Mouse (Mus musculus) R1 (cell line): ENCODE measurements at regions not wholly inside any gene's neighbourhood (a gene's known extent, or its start where the extent isn't known, plus 50 kb on each side); places are given as distances from the start of the nearest gene placed in this dataset.

ENCODE experiments used
- DNase-seq: peaks from one replicate; pipeline ENCODE4 v3.0.0-alpha.2; 2018; ENCODE audit warnings: low read depth, low spot score

DNA sequence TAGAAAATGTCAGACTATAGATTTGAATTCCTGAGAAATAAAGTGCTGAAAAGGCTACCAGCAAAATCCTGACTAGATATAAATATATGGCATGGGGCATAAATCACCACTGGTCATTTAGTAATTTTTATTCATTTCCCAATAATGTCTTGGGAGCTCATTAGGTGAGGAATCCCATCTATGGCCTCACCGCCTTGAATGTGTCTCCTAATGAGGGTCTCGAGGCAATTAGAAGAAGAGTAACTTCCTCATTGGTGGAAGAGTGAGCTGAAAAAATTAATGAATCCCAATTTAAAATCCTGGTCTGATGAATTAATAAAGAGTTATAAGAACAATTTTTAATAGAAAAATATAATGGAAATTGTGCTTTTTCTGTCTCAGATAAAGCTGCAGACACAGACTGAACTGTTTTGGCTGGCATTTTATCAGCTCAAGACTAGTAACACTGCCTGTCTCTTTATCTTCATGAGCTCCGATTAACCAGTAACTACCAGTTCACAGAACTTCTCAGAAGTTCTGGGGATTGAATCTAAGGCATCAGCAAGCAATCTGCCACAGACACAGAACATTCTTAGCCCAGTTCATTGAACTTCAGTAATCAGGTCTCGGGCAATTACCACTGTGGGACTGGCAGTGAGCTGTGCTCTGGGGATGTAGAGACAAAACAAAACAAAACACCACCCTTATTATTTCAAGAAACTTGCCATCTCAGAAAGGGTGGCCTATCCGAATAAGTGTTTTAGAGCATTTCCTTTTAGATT, 170.7 kb downstream of the Plpp3 start:
- no peak for DNase-seq

DNA sequence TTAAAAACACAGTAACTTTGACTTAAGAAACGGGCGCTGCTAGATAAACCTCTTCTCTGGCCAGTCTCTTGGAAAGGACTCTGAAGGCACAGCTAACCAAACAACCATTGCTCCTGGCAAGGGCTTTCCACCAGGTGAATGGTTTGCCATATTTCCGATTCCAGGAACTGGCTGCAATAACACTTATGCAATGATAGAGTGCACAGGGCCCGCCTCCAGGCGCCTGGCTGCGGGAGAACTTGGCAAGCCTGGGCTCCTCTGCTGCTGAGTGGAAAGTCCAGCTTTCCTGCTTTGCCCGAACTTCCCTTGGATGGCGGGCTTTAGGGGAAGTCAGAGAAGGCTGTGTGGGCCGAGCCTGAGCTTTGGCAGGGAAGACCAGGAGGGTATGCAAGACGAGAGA, 171.6 kb downstream of the Plpp3 start:
- no peak for DNase-seq

DNA sequence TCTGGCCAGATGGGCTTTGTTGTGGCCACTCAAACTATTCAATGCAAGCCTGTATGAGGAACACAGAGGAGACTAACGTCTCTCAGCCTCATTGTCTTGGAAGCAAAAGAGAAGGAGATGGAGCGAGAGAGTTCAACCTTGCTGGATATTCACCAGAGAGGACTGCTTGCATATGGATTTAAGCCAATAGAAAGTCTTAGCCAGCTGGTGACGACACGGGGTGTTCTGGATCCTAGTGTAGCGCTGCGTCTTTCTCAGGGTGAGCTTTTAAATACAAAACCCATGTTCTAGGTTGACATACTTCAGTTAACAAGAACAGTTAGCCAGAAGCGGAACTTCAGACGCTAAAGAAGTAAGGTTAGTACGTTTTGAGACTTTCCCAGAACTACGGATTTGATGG, 174.9 kb downstream of the Plpp3 start:
- DNase-seq = no peak

DNA sequence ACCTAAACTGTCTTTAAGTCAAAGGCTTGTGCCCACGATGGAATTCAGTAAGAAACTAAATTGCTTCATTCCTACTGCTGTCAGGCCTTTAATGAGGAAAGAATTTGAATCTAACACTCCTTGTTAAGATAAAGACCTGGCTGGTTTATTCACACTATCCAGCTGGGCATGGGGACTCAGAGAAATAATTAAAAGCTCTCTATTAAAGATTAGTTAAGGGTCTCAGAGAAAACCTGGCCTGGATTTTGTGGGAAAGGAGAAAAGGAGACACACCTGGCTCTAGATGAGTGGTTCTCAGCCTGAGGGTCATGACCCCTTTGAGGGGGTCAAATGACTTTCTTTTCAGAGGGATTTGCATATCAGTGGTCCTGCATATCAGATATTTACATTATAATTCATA, 178.7 kb downstream of the Plpp3 start:
- no peak for DNase-seq

DNA sequence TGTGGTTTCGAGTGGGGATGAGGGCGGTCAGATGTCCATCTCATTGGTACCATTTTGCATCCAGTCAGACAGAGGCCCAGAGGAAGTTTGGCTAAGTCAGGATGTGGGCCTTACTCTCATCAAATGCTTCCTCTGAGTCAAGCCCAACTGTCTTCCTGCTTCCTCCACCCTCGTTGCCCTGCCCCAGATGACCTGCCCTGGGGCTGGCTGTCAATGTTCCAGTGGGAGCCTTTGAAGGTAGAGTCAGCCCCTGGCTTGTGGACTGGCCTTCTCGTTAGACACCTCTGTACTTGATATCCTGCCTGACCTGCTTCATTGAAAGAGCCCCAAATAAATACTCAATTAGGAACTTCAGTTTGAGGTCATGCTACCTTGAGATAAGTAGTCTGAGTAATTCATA, 179.4 kb downstream of the Plpp3 start:
- DNase-seq = no peak

DNA sequence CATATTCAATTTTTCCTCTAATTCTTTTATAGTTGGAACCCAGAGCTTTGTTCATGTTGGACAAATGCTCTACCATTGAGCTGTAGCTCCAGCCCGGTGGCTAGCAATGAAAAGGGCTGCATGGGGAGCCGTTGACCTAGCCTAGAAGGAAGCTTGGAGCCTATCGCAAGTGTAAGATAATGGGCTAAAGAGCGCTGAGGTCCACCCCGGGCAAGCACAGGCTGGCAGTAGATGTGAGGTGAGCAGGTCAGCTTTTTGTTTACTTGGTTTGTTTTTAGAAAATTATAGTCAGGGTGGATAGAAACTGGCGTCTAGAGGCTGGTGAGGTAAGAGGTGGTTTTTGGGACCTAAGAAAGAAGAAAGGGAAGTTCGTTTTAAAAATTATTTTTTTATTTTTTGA, 181.0 kb downstream of the Plpp3 start:
- no peak for DNase-seq

DNA sequence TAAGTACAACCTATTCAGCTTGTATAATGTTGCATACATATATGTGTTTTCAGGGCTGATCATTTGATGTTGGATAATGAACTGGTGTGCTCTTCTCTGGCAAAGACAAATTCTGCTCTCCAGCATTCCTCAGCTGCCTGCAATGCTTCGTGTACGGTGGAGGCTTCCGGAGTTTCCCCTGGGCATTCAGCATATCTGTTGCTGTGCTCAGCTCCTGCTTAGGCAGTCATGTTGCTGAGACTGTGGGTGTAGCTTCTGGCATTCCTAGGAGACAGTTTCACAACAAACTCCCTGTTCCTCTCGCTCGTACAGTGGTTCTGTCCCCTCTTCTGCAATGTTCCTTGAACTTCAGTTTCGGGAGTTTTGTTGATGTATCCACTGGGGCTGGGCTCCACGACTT, 181.7 kb downstream of the Plpp3 start:
- peak; percentile 30 for DNase-seq

DNA sequence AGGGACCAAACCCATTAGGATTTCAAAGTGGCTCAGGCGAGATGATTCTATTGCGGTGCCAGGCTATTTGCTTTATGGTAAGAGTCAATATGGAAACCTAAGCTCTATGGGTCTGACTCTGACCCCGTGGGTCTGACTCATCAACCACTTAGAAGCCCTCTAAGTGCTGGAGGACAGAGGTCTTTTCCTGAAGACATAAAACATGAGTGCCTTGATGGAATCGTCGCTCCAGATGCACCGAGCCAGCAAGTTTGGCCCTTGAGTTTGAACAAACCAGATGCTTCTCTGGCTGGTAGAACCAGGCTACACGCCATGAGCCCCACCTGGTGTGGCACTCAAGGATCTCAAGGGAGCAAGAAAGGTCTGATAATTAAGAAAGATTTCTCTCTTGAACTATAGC, 184.1 kb downstream of the Plpp3 start:
- DNase-seq = no peak

DNA sequence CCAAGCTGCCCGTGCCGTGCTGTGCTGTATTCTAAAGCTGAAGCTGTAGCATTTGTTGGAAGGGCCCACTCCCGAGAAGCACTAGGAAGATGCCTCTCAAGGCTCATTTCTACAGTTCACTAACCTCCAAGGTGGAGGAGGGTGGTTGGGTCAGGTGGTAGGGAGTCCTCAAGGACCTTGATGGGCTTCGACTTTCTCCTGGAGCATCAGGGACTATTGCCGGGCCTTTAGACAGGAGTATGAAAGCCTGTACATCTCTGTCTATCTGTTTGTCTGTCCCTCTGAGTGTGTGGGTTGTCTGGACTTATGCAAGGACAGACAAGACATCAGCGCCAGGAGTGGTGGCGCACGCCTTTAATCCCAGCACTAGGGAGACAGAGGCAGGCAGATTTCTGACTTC, 189.7 kb downstream of the Plpp3 start:
- DNase-seq = no peak

DNA sequence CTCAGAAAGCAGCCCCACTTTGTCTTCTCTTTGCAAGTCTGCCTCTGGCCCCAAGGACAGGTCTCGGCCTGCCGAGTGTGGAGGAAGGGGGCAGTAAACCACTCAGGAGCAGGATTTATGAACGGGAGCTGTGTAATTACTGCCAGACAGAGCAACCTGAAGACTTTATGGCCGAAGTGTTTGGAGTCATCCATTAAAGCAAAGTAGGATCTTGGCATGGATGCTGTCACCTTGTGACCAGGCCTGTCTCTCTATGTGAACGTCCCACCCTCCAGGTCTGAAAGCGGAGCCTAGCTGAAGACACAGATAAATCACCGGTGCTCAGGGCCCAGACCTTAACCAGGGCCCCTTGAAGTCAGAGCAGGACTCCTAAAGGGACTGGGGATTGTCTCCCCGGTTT, 190.8 kb downstream of the Plpp3 start:
- no peak for DNase-seq

DNA sequence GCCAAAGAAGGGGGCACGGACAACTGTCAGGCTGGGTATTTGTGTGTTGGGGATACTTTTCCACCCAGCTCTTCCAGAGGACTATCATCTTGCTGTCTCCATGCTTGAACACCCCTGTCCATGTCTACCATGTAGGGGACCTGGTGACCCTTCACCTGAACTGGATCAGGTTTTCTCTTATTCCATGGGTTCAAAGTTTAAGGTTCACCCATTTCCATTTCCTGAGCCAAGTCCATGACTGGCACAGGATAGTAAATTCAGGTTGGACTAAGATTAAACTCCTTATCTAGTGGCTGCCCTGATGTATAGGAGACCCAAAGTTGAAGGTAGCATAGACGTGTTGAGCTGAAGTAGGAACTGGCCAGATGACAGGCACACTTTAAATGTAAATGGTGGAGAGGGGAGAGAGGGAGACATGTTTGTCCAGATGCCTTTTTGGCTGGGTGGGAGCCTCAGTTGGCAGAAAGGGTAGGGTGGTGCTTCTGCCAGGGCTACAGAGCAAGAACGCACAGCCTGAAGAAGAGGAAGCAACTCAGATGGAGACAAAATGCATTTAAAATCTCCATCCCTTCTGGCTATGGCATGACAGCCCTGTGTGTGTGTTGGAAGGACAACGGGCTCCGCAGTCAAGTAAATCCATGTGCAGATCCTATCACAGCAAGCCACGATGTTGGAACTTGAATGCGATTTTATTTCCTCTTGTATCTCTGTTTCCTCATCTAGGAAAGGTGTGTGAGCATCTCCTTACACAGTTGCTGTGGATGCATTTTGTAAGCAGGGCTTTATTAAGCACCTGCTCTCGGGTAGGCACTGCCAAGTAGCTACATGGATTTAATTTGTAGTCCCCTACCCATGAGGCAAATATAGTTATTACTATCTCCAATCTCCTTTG, 192.4 kb downstream of the Plpp3 start:
- no peak for DNase-seq

DNA sequence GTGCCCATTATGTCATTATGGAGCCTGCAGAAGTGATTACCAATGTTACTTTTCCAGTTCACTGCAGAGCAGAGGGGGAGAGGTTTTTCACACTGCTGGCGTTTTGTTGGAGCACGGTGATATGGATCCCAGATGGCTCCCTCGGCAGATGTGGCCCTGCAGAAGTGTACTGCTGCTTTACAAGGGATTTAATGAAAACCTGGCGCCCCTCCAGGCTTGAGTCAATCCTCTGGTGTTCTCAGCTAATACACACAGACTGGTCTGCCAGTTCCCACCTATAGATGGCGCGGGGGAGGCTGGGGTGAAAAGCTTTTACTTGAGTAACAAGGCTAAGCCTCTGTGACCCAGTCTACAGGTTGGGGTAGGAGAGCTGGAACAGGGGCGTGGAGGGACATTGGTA, 195.2 kb downstream of the Plpp3 start:
- peak; percentile 54 for DNase-seq

DNA sequence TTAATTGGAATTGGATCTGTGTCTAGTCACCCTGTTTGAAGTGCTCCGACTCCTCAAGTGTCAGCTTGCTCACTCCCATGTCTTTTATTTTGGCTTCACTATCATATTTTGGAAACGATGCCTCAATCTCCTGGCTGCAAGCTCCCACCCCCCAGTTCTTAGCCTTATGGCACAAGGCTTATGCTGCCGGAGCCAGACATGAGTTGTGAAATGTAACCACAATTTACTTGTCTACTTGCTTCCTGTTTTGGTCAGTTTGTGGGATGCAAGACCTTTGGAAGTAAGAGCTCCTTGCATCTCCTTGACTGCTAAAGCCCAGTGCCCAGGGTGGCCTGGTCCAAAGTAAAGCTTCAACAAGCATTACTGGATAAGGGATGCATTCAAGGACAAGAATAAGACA, 195.8 kb downstream of the Plpp3 start:
- DNase-seq = no peak

DNA sequence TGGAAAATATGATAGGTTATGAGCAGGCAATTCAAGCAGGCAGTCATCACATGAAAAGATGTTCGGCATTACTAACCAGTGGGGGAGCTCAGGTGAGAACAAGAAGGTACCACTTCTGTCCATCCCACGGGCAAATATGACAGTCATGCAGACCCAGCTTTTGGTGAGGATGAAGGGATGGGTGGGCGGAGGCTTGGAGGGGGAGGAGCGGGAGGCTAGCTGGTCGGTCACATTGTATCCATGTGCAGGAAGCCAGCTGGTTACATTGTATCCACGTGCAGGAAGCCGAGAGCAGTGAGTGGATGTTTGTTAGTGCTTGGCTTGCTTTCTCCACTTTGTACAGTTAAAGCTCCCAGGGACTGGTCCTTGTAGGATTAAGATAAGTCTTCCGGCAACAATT, 196.9 kb downstream of the Plpp3 start:
- DNase-seq = no peak

DNA sequence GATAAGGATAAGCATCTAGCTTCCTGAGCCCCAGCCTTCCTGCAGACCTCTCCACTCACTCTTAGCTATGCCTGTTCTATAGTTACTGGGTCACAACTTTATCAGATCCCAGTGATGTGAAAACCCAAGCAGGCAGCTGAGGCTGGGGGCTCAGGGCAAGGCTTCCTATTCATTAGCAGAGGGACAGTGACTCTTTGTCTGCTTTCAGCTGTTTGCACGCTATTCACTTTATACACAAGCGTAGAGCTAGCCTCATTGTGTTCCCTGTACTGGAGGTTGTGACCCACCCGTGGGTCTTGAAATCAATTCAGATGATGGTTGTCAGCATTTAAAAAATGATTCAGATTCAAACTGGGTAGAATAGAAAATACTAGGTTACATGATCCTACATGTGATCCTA, 199.5 kb downstream of the Plpp3 start:
- no peak for DNase-seq

DNA sequence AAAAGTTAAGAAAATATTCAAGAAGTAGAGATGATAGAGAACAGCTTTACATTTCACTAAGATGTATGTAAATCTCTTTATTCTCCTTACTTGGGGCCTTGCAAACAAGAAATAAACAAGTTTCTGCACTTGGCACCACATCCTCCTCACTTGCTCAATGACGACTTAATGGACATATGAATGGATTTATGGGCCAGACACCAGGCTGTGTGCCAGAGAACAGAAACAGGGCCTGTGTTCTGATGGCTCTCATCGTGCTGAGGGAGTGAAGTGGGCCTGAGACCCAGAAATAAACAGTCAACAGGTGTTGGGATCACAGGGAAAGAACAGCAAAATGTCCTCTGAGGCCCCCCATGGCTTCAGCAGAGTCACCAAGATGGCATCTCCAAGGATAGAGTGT, 201.6 kb downstream of the Plpp3 start:
- DNase-seq = no peak

DNA sequence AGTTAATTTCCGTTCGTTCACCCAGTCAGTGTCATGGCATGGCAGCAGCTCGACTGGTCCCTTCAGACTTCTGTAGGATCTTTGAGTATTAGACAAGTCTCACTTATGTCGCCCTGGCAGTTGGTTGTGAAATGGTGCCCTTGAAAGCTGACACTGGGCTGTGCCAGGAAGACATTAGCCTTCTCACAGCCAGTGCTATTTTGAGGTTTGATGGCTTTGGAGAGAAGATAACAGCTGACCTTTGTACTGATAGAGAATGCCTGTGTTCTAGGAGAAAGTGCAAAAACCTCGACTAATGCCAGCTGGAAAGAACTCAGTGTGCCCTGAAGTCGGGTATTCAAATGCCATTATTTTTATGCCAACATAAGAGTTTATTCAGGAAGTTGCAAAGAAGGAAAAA, 207.3 kb downstream of the Plpp3 start:
- DNase-seq = no peak

DNA sequence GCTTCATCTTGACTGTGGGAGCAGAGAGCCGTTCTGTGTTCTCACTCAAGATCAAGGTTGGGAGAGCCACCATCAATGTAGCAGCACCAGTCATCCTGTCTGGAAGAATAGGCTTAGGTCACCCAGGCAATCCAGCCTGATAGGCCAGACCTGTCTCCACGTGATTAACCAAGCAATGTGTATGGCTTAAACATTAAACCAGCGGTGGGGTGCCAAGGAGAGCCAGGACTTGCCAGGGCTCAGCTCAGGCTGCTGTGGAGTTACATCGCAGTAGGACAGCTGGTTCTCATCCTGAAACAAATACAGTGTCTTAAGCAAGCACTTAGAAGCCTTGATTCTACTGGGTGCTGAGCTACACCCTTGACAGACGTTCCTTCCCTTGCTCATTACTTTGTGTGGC, 207.9 kb downstream of the Plpp3 start:
- DNase-seq = no peak

DNA sequence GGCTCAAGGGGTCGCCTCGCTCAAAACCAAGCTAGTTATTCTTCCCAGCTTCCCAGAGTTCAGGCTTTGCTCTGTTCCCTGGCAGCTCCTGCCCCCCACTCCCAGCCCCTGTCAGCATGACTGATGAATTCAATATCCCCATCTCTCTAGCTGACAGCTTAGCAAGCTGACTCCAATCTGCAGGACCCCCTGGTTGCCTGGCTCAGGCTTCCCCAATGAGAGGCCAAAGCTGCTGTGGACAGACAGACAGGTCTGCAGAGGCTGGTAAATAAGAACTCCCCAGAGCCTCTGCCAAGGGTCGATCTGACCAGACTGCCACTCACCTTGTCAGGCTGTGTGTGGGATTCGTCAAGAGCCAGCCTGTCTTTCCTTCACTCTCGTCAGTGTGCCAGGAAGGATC, 219.4 kb downstream of the Plpp3 start:
- DNase-seq = no peak

DNA sequence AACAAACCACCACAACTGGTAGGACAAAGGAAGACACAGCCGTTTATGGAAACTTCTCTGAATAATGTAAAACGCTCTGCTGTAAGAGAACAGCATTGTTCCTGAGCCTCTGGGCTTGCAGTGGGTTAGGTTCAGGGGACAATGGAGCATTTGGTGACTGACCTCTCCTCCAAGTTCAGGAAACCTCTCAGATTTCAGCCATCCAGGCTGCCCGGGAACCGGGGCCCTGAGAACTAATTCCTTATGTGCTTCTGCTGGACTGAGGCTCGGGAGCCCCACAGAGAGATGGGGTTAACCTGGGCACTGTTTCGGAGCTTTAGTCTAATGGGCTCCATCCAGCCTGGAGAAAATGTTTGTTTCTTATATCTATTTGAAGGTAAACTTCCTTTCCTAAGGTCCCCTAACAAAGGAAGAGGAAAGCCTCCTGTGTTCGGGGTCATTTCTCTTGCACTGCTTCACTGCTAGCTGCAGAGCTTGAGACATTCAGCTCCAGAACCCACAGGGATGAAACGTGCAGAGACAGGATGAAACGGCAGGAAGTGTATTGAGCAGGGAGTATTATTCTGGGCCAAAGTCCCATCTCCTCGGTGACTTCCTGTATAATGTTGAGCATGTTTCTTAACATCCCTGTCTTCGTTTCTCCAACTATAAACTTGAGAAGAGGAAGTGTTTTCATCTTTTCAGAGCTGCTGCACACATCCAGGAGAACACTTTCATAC, 220.5 kb downstream of the Plpp3 start:
- DNase-seq = no peak

DNA sequence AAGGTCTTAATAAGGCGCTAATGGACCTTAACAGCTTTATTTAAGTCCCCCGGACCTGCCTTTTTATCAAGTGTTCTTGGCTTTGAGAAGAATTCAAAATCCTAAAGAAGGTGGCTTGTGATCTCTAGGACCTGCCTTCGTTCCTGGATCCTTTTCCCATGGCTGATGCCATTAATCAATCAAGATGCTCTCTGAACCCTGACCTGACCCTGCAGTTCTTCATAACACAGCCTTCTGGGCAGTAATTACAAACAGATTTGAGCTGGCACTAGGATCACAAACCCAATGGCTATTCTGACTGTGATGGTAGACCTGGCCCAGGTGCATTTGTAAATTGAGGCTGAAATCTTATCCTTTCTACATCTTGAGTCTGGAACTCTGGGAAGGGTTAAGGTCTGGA, 227.7 kb downstream of the Plpp3 start:
- no peak for DNase-seq

DNA sequence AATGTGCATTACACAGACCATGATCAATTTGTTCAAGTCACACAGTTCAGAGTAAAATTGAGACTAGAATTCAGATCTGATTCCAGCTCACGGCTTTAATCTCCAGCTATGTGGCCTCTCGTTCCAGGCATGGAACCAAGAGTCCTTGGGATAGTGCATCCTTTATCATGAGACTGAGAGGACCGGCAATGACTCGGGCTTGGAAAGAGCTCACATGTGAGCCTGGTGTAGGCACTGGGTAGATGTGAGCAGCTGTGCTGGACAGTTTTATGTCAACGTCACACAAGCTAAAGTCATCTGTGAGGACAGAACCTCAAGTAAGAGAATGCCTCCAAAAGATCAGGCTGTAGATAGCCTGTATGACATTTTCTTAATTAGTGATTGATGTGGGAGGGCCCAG, 228.3 kb downstream of the Plpp3 start:
- DNase-seq = no peak

DNA sequence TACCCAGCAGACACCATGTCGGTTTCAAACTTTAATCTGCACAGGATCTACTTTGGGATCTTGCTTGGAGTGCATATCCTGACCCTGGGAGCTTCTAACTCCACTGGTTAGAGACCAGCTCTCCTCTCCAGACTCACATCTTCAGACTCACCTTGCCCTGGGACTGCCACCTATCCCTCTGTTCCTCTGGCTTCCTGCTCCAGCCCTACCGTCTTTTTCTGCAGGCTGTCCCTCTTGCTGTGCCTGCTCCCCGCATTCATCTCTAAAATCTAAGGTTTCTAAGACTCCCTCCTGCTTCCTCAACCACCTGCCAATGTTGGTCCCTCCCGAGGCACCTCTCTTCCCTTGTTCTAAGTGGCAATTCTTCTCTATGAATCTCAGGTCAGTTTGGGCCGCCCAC, 233.2 kb downstream of the Plpp3 start:
- peak; percentile 44 for DNase-seq
